Mouse (Mus musculus) right cerebral cortex, postnatal 36 days (tissue): ENCODE results near the gene Flt4.

Source experiments
- DNase-seq, 2 experiments: peaks; one replicate each; pipeline ENCODE4 v3.0.0; 2022; ENCODE audit warnings: low spot score in 2 of 2, mixed read lengths in 1 of 2

Gene Flt4

GRCm38 (mm10) chr11:49697779-49698178 is 88.7 kb downstream of the Flt4 start:
- DNase-seq: no peak

- DNase-seq: no peak
These were observed 90.0 kb downstream of the Flt4 start for GRCm38 (mm10) chr11:49699079-49699478.

GRCm38 (mm10) chr11:49702014-49702413 is 93.0 kb downstream of the Flt4 start:
- DNase-seq: no peak
